Mouse (Mus musculus) limb, embryonic 15.5 days (tissue): ENCODE data around the gene Dvl2. TPM values are rescaled to one million over a fixed set of nuclear protein-coding genes. Genes with fewer than 3 reads are reported as not detected.
A peak's percentile ranks its signal among the peaks of the same experiment; 100 is the strongest.

Experiments used
- microRNA counts: library from miRNA; unstranded; fragments of <30 nt; microRNA quantifications from one replicate; lab custom pipeline; 2016
- microRNA-seq: library from miRNA; unstranded; fragments of <30 nt; microRNA quantifications from one replicate; pipeline ENCODE4, GENCODE M21; 2016
- polyA plus RNA-seq: library from polyadenylated mRNA; unstranded; fragments of >200 nt; fragmentation: Nextera tagmentation; extraction: Ambion mirVana; gene quantifications from 2 replicates; pipeline ENCODE4 v1.2.1, GENCODE M21; 2015

The Dvl2 gene
- polyA plus RNA-seq, 1 experiment from 2014 or later, result 43.1 TPM

MicroRNAs within 50 kb of the gene (microRNA counts, 519-probe panel; counts per million panel counts)
- microRNA mmu-miR-324-3p (lab: Ali Mortazavi, UCI), result not detected
- microRNA mmu-miR-324-5p (lab: Ali Mortazavi, UCI), result 2,812 counts per million, percentile 63 among the panel's probes with 10 or more counts

Small RNAs within 50 kb of the gene (microRNA-seq; reads per million reads assigned to microRNA genes)
- gene Gm44349 (not detected), gene Mir324 (2,424 reads per million, percentile 83 among the genes with 10 or more reads in this experiment)

Other genes with a start within 250 kb of the Dvl2 start
- gene Polr2a, start 242.0 kb upstream of the Dvl2 start, polyA plus RNA-seq, result 20.0 and 20.9 TPM in 2 replicates
- gene Slc35g3, start 238.6 kb upstream of the Dvl2 start, polyA plus RNA-seq, result 0.09 and 0.15 TPM in 2 replicates
- gene Zbtb4, start 234.7 kb upstream of the Dvl2 start, polyA plus RNA-seq, result 5.1 and 5.4 TPM in 2 replicates
- 18.6 and 30.0 TPM in 2 replicates for gene Chrnb1, start 204.7 kb upstream of the Dvl2 start, polyA plus RNA-seq
- 3.4 and 3.9 TPM in 2 replicates for gene Fgf11, start 198.7 kb upstream of the Dvl2 start, polyA plus RNA-seq
- 8.1 and 8.9 TPM in 2 replicates for gene Tmem102, start 195.0 kb upstream of the Dvl2 start, polyA plus RNA-seq
- not detected in 2 replicates for gene Gm39566, start 185.3 kb upstream of the Dvl2 start, polyA plus RNA-seq
- gene Spem2, start 182.1 kb upstream of the Dvl2 start, polyA plus RNA-seq, result not detected in 2 replicates
- 0.28 TPM in 1 of 2 replicates, not detected in the other for gene Spem1, start 178.4 kb upstream of the Dvl2 start, polyA plus RNA-seq
- gene Nlgn2, start 162.8 kb upstream of the Dvl2 start, polyA plus RNA-seq, result 7.6 and 8.7 TPM in 2 replicates
- gene Tmem256, start 162.1 kb upstream of the Dvl2 start, polyA plus RNA-seq, result 325 and 365 TPM in 2 replicates
- 132 and 134 TPM in 2 replicates for gene Plscr3, start 154.2 kb upstream of the Dvl2 start, polyA plus RNA-seq
- 4.1 and 5.0 TPM in 2 replicates for gene Tnk1, start 141.9 kb upstream of the Dvl2 start, polyA plus RNA-seq
- gene Tmem95, start 122.6 kb upstream of the Dvl2 start, polyA plus RNA-seq, result 0.31 and 0.73 TPM in 2 replicates
- 20.5 TPM in 2 replicates for gene Kctd11, start 119.2 kb upstream of the Dvl2 start, polyA plus RNA-seq
- 2.7 and 3.1 TPM in 2 replicates for gene Acap1, start 105.1 kb upstream of the Dvl2 start, polyA plus RNA-seq
- gene 2810408A11Rik, start 99.6 kb upstream of the Dvl2 start, polyA plus RNA-seq, result 7.6 and 8.4 TPM in 2 replicates
- gene Neurl4, start 99.5 kb upstream of the Dvl2 start, polyA plus RNA-seq, result 7.1 and 7.3 TPM in 2 replicates
- gene Gps2, start 86.7 kb upstream of the Dvl2 start, polyA plus RNA-seq, result 71.5 and 77.1 TPM in 2 replicates
- gene Eif5a, start 78.6 kb upstream of the Dvl2 start, polyA plus RNA-seq, result 1,601 and 1,681 TPM in 2 replicates
- 3.6 and 4.6 TPM in 2 replicates for gene Ybx2, start 64.8 kb upstream of the Dvl2 start, polyA plus RNA-seq
- gene Slc2a4, start 52.4 kb upstream of the Dvl2 start, polyA plus RNA-seq, result 23.0 and 23.5 TPM in 2 replicates
- gene Cldn7, start 35.8 kb upstream of the Dvl2 start, polyA plus RNA-seq, result 8.1 and 13.1 TPM in 2 replicates
- 24.6 and 32.0 TPM in 2 replicates for gene Ctdnep1, start 19.4 kb upstream of the Dvl2 start, polyA plus RNA-seq
- gene Elp5, start 18.1 kb upstream of the Dvl2 start, polyA plus RNA-seq, result 111 and 119 TPM in 2 replicates
- 545 and 568 TPM in 2 replicates for gene Gabarap, start 9.5 kb upstream of the Dvl2 start, polyA plus RNA-seq
- 72.2 and 81.6 TPM in 2 replicates for gene Phf23, start 4.8 kb upstream of the Dvl2 start, polyA plus RNA-seq
- gene Acadvl, start 14.8 kb downstream of the Dvl2 start, polyA plus RNA-seq, result 92.2 and 100 TPM in 2 replicates
- gene Dlg4, start 16.3 kb downstream of the Dvl2 start, polyA plus RNA-seq, result 9.6 and 10.7 TPM in 2 replicates
- gene Asgr1, start 53.5 kb downstream of the Dvl2 start, polyA plus RNA-seq, result 0.93 and 1.1 TPM in 2 replicates
- 0.54 and 0.83 TPM in 2 replicates for gene Asgr2, start 92.0 kb downstream of the Dvl2 start, polyA plus RNA-seq
- gene Mgl2, start 129.7 kb downstream of the Dvl2 start, polyA plus RNA-seq, result 1.2 and 1.6 TPM in 2 replicates
- gene Clec10a, start 155.6 kb downstream of the Dvl2 start, polyA plus RNA-seq, result 1.8 and 2.3 TPM in 2 replicates
- gene Slc16a11, start 212.2 kb downstream of the Dvl2 start, polyA plus RNA-seq, result 1.5 and 1.6 TPM in 2 replicates
- gene Slc16a13, start 220.5 kb downstream of the Dvl2 start, polyA plus RNA-seq, result 11.0 and 12.3 TPM in 2 replicates
- 12.1 and 13.9 TPM in 2 replicates for gene Bcl6b, start 229.2 kb downstream of the Dvl2 start, polyA plus RNA-seq
- 154 and 172 TPM in 2 replicates for gene 0610010K14Rik, start 237.3 kb downstream of the Dvl2 start, polyA plus RNA-seq
- 12.1 TPM in 2 replicates for gene Gm21988, start 239.2 kb downstream of the Dvl2 start, polyA plus RNA-seq
- 219 and 226 TPM in 2 replicates for gene Rnasek, start 239.2 kb downstream of the Dvl2 start, polyA plus RNA-seq